14 mouse cellular contexts compared by ENCODE assay signal in genomic region chr19:10946506-10946905, GRCm38 (mm10). TPM values are rescaled to one million over a fixed set of nuclear protein-coding genes. Genes with fewer than 3 reads are reported as not detected.
DNase-seq lines count a peak whose midpoint lies in the region; ATAC-seq and TF ChIP-seq lines count a peak whose summit lies in the region.
"Had no signal": no experiment of that assay in that cellular context is flagged by ENCODE, and none has a peak within 500 bp of the region (broad histone marks: within the 10 kb centered on the region; RNA-seq: fewer than 3 reads in every experiment).

No protein-coding gene starts in this region.

- H3K27ac ChIP-seq in forebrain, embryonic 13.5 days: no peak overlapping the region
- no peak overlapping the region for H3K27ac ChIP-seq in forebrain, embryonic 11.5 days (ENCODE audit: low read depth, low read length)
- no peak overlapping the region for H3K27ac ChIP-seq in midbrain, embryonic 12.5 days (replicated peaks)
- H3K27ac ChIP-seq in midbrain, embryonic 14.5 days (replicated peaks; ENCODE audit: low read depth, low read length): no peak overlapping the region
- H3K27ac ChIP-seq in limb, embryonic 14.5 days (replicated peaks; ENCODE audit: low read depth, low read length): no peak overlapping the region
- no peak overlapping the region for H3K27ac ChIP-seq in stomach, postnatal 0 days (replicated peaks)

- peaks cover 48% of the 10 kb centered on the region for H3K36me3 ChIP-seq in forebrain, embryonic 13.5 days (ENCODE audit: poor library complexity, severe bottlenecking)
- peaks cover 7% of the 10 kb centered on the region; the same call in 1 of the 2 replicates for H3K36me3 ChIP-seq in forebrain, embryonic 11.5 days (ENCODE audit: control insufficient read depth, insufficient read depth, low read length)
- H3K36me3 ChIP-seq in midbrain, embryonic 12.5 days: peaks cover 46% of the 10 kb centered on the region
- H3K36me3 ChIP-seq in midbrain, embryonic 14.5 days (ENCODE audit: control insufficient read depth, insufficient read depth, low read length): peaks cover 42% of the 10 kb centered on the region
- peaks cover 41% of the 10 kb centered on the region for H3K36me3 ChIP-seq in limb, embryonic 14.5 days (ENCODE audit: control insufficient read depth, insufficient read depth, low read length)
- H3K36me3 ChIP-seq in stomach, postnatal 0 days (ENCODE audit: control insufficient read depth, insufficient read depth, low read length): peaks cover 8% of the 10 kb centered on the region; the same call in 1 of the 2 replicates

- no peak for TF ChIP-seq POLR2A in limb, embryonic 14.5 days (IDR thresholded peaks at IDR 0.05; ENCODE audit: borderline replicate concordance, extremely low read depth, insufficient read depth, insufficient read length)

- H3K9ac ChIP-seq in forebrain, embryonic 13.5 days: peak overlapping the region; percentile 88
- no peak overlapping the region; the same call in 1 of the 2 replicates for H3K9ac ChIP-seq in forebrain, embryonic 11.5 days (ENCODE audit: low read length)
- no peak overlapping the region for H3K9ac ChIP-seq in midbrain, embryonic 12.5 days (replicated peaks)
- H3K9ac ChIP-seq in midbrain, embryonic 14.5 days (replicated peaks; ENCODE audit: low read length): no peak overlapping the region
- no peak overlapping the region for H3K9ac ChIP-seq in limb, embryonic 14.5 days (ENCODE audit: low read depth, low read length, severe bottlenecking)
- H3K9ac ChIP-seq in stomach, postnatal 0 days (ENCODE audit: low read length): peak overlapping the region; percentile 27; the same call in 1 of the 2 replicates

- peak overlapping the region; percentile 100 for H3K4me2 ChIP-seq in forebrain, embryonic 13.5 days
- H3K4me2 ChIP-seq in forebrain, embryonic 11.5 days (ENCODE audit: low read depth, low read length, severe bottlenecking): no peak overlapping the region
- peak overlapping the region; percentile 100 for H3K4me2 ChIP-seq in midbrain, embryonic 12.5 days (replicated peaks)
- no peak overlapping the region for H3K4me2 ChIP-seq in midbrain, embryonic 14.5 days (ENCODE audit: low read length)
- H3K4me2 ChIP-seq in limb, embryonic 14.5 days (replicated peaks; ENCODE audit: low read depth, low read length, severe bottlenecking): 0 out of 2 replicates have a peak overlapping the region, but pooled peaks have one; percentile 10
- H3K4me2 ChIP-seq in stomach, postnatal 0 days (replicated peaks; ENCODE audit: low read depth): no peak overlapping the region

- WGBS in forebrain, embryonic 13.5 days: 88% methylated on average over 3 of the region's 3 CpGs
- 87% methylated on average over 3 of the region's 3 CpGs for WGBS in forebrain, embryonic 11.5 days
- 90% methylated on average over 3 of the region's 3 CpGs for WGBS in midbrain, embryonic 12.5 days
- 92% methylated on average over 3 of the region's 3 CpGs for WGBS in midbrain, embryonic 14.5 days
- 86% methylated on average over 3 of the region's 3 CpGs for WGBS in limb, embryonic 14.5 days
- 84% methylated on average over 3 of the region's 3 CpGs for WGBS in stomach, postnatal 0 days

- no peak for TF ChIP-seq CTCF in stomach, postnatal 0 days (IDR thresholded peaks at IDR 0.05; ENCODE audit: low read depth)

- no peaks in the 10 kb centered on the region for H3K27me3 ChIP-seq in forebrain, embryonic 13.5 days
- no peaks in the 10 kb centered on the region for H3K27me3 ChIP-seq in forebrain, embryonic 11.5 days (ENCODE audit: control insufficient read depth, insufficient read depth, low read length)
- peaks cover 7% of the 10 kb centered on the region; the same call in 1 of the 2 replicates for H3K27me3 ChIP-seq in midbrain, embryonic 12.5 days
- no peaks in the 10 kb centered on the region for H3K27me3 ChIP-seq in midbrain, embryonic 14.5 days (ENCODE audit: control insufficient read depth, insufficient read depth, low read length)
- H3K27me3 ChIP-seq in limb, embryonic 14.5 days (ENCODE audit: control insufficient read depth, insufficient read depth, low read length): no peaks in the 10 kb centered on the region
- H3K27me3 ChIP-seq in stomach, postnatal 0 days (ENCODE audit: control insufficient read depth, insufficient read depth, low read length): no peaks in the 10 kb centered on the region

- ATAC-seq in forebrain, embryonic 13.5 days: no peak
- no peak for ATAC-seq in forebrain, embryonic 11.5 days (replicated peaks; ENCODE audit: low FRiP score)
- ATAC-seq in midbrain, embryonic 12.5 days (ENCODE audit: low FRiP score, low read depth): no peak
- ATAC-seq in midbrain, embryonic 14.5 days (ENCODE audit: low FRiP score, low TSS enrichment): no peak
- ATAC-seq in limb, embryonic 14.5 days (ENCODE audit: low FRiP score, low read depth): no peak
- no peak for ATAC-seq in stomach, postnatal 0 days (ENCODE audit: low FRiP score, low TSS enrichment)

- peaks cover 32% of the 10 kb centered on the region for H3K4me1 ChIP-seq in forebrain, embryonic 13.5 days
- peaks cover 7% of the 10 kb centered on the region; the same call in 1 of the 2 replicates for H3K4me1 ChIP-seq in forebrain, embryonic 11.5 days (replicated peaks; ENCODE audit: control insufficient read depth, insufficient read depth, low read length)
- peaks cover 28% of the 10 kb centered on the region for H3K4me1 ChIP-seq in midbrain, embryonic 12.5 days
- peaks cover 22% of the 10 kb centered on the region for H3K4me1 ChIP-seq in midbrain, embryonic 14.5 days (ENCODE audit: control insufficient read depth, insufficient read depth, low read length)
- peaks cover 18% of the 10 kb centered on the region for H3K4me1 ChIP-seq in limb, embryonic 14.5 days (ENCODE audit: control insufficient read depth, insufficient read depth, low read length)
- no peaks in the 10 kb centered on the region; the same call in 1 of the 2 replicates for H3K4me1 ChIP-seq in stomach, postnatal 0 days (replicated peaks; ENCODE audit: control insufficient read depth, insufficient read depth)

- intact Hi-C loops in gastrocnemius, postnatal 36 days (cut with DNase I): loop anchor here (5.0 kb wide), 1 partner anchor 34 kb away; no protein-coding TSS in a partner anchor

- TF ChIP-seq EP300 in stomach, postnatal 0 days (optimal IDR thresholded peaks at IDR 0.05): no peak

- no peak for DNase-seq in forebrain, embryonic 11.5 days (ENCODE audit: low spot score)
- no peak for DNase-seq in midbrain, embryonic 14.5 days
- no peak for DNase-seq in limb, embryonic 14.5 days (ENCODE audit: low spot score)
- DNase-seq in stomach, postnatal 0 days (ENCODE audit: low spot score): no peak
- no peak for DNase-seq in gastrocnemius, postnatal 36 days
- DNase-seq in kidney, postnatal 36 days: no peak
- DNase-seq: adrenal gland, adult 8-10 months; thymus, postnatal 14 days had no signal

- H3K9me3 ChIP-seq in forebrain, embryonic 13.5 days (replicated peaks): no peaks in the 10 kb centered on the region
- H3K9me3 ChIP-seq in forebrain, embryonic 11.5 days (ENCODE audit: control insufficient read depth, low read length): no peaks in the 10 kb centered on the region
- H3K9me3 ChIP-seq in midbrain, embryonic 12.5 days: no peaks in the 10 kb centered on the region
- H3K9me3 ChIP-seq in midbrain, embryonic 14.5 days (ENCODE audit: control insufficient read depth, low read length): no peaks in the 10 kb centered on the region
- no peaks in the 10 kb centered on the region for H3K9me3 ChIP-seq in limb, embryonic 14.5 days (ENCODE audit: control insufficient read depth, low read length)
- no peaks in the 10 kb centered on the region for H3K9me3 ChIP-seq in stomach, postnatal 0 days (ENCODE audit: control insufficient read depth, low read length)

- 0 out of 2 replicates have a peak overlapping the region, but pooled peaks have one; percentile 79 for H3K4me3 ChIP-seq in forebrain, embryonic 13.5 days
- H3K4me3 ChIP-seq in forebrain, embryonic 11.5 days (ENCODE audit: low read depth, low read length): no peak overlapping the region
- no peak overlapping the region for H3K4me3 ChIP-seq in midbrain, embryonic 12.5 days
- no peak overlapping the region for H3K4me3 ChIP-seq in midbrain, embryonic 14.5 days (replicated peaks; ENCODE audit: low read depth, low read length)
- 0 out of 2 replicates have a peak overlapping the region, but pooled peaks have one; percentile 57 for H3K4me3 ChIP-seq in limb, embryonic 14.5 days (replicated peaks; ENCODE audit: low read length)
- no peak overlapping the region for H3K4me3 ChIP-seq in stomach, postnatal 0 days (ENCODE audit: low read depth, low read length)

RNA-seq across cellular contexts. Expression of gene Ccdc86, which starts 2.6 kb away (rescaled TPM):
- polyA plus RNA-seq in forebrain, embryonic 13.5 days (2015; fragmentation: Nextera tagmentation; extraction: Ambion mirVana): 21.2 and 22.9 TPM in 2 replicates
- 28.1 and 31.2 TPM in 2 replicates for polyA plus RNA-seq in forebrain, embryonic 11.5 days (2014; fragmentation: Nextera tagmentation; extraction: Ambion mirVana)
- polyA plus RNA-seq in midbrain, embryonic 12.5 days (2016; fragmentation: Nextera tagmentation; extraction: Ambion mirVana): 21.6 and 23.7 TPM in 2 replicates
- polyA plus RNA-seq in midbrain, embryonic 14.5 days (2014; fragmentation: Nextera tagmentation; extraction: Ambion mirVana): 10.7 and 12.5 TPM in 2 replicates
- 10.3 and 11.2 TPM in 2 replicates for polyA plus RNA-seq in limb, embryonic 14.5 days (2012; rRNA removed)
- 22.4 and 23.8 TPM in 2 replicates for polyA plus RNA-seq in limb, embryonic 14.5 days (2014; fragmentation: Nextera tagmentation; extraction: Ambion mirVana)
- 13.9 and 15.4 TPM in 2 replicates for polyA plus RNA-seq in stomach, postnatal 0 days (2015; fragmentation: Nextera tagmentation; extraction: Ambion mirVana)
- total RNA-seq in gastrocnemius, postnatal 36 days (2021): 10 to 100 TPM; 14.7 to 15.2 TPM

RNA-seq across cellular contexts. Expression of gene Ptgdr2, which starts 9.5 kb away (rescaled TPM):
- polyA plus RNA-seq in forebrain, embryonic 13.5 days (2015; fragmentation: Nextera tagmentation; extraction: Ambion mirVana): 0.06 and 0.17 TPM in 2 replicates
- 0.09 TPM in 1 of 2 replicates, not detected in the other for polyA plus RNA-seq in forebrain, embryonic 11.5 days (2014; fragmentation: Nextera tagmentation; extraction: Ambion mirVana)
- polyA plus RNA-seq in midbrain, embryonic 12.5 days (2016; fragmentation: Nextera tagmentation; extraction: Ambion mirVana): 0.09 and 0.12 TPM in 2 replicates
- 0.16 and 0.18 TPM in 2 replicates for polyA plus RNA-seq in midbrain, embryonic 14.5 days (2014; fragmentation: Nextera tagmentation; extraction: Ambion mirVana)
- 0.15 and 0.33 TPM in 2 replicates for polyA plus RNA-seq in limb, embryonic 14.5 days (2012; rRNA removed)
- polyA plus RNA-seq in limb, embryonic 14.5 days (2014; fragmentation: Nextera tagmentation; extraction: Ambion mirVana): 0.07 TPM in 2 replicates
- polyA plus RNA-seq in stomach, postnatal 0 days (2015; fragmentation: Nextera tagmentation; extraction: Ambion mirVana): 0.06 and 0.07 TPM in 2 replicates
- total RNA-seq in gastrocnemius, postnatal 36 days (2021): not detected
- polyA plus RNA-seq: neural tube, embryonic 11.5 days had no signal

RNA-seq across cellular contexts. Expression of gene Zp1, which starts 26.1 kb away (rescaled TPM):
- not detected in 2 replicates for polyA plus RNA-seq in forebrain, embryonic 13.5 days (2015; fragmentation: Nextera tagmentation; extraction: Ambion mirVana)
- not detected in 2 replicates for polyA plus RNA-seq in forebrain, embryonic 11.5 days (2014; fragmentation: Nextera tagmentation; extraction: Ambion mirVana)
- polyA plus RNA-seq in midbrain, embryonic 12.5 days (2016; fragmentation: Nextera tagmentation; extraction: Ambion mirVana): 0.38 TPM in 1 of 2 replicates, not detected in the other
- polyA plus RNA-seq in midbrain, embryonic 14.5 days (2014; fragmentation: Nextera tagmentation; extraction: Ambion mirVana): 0.33 and 0.38 TPM in 2 replicates
- 0.04 TPM in 1 of 2 replicates, not detected in the other for polyA plus RNA-seq in limb, embryonic 14.5 days (2012; rRNA removed)
- polyA plus RNA-seq in limb, embryonic 14.5 days (2014; fragmentation: Nextera tagmentation; extraction: Ambion mirVana): not detected in 2 replicates
- 0.08 and 0.17 TPM in 2 replicates for polyA plus RNA-seq in stomach, postnatal 0 days (2015; fragmentation: Nextera tagmentation; extraction: Ambion mirVana)
- total RNA-seq in gastrocnemius, postnatal 36 days (2021): not detected
- total RNA-seq: adrenal gland, adult 8-10 months; left cerebral cortex, postnatal 10 days had no signal
- polyA plus RNA-seq: cortical plate, adult 2 months; neural tube, embryonic 11.5 days had no signal

RNA-seq across cellular contexts. Expression of gene Ms4a10, which starts 28.0 kb away (rescaled TPM):
- polyA plus RNA-seq in forebrain, embryonic 13.5 days (2015; fragmentation: Nextera tagmentation; extraction: Ambion mirVana): not detected in 2 replicates
- polyA plus RNA-seq in forebrain, embryonic 11.5 days (2014; fragmentation: Nextera tagmentation; extraction: Ambion mirVana): not detected in 2 replicates
- not detected in 2 replicates for polyA plus RNA-seq in midbrain, embryonic 12.5 days (2016; fragmentation: Nextera tagmentation; extraction: Ambion mirVana)
- not detected in 2 replicates for polyA plus RNA-seq in midbrain, embryonic 14.5 days (2014; fragmentation: Nextera tagmentation; extraction: Ambion mirVana)
- 0.08 and 0.27 TPM in 2 replicates for polyA plus RNA-seq in limb, embryonic 14.5 days (2012; rRNA removed)
- polyA plus RNA-seq in limb, embryonic 14.5 days (2014; fragmentation: Nextera tagmentation; extraction: Ambion mirVana): 0.57 TPM in 1 of 2 replicates, not detected in the other
- polyA plus RNA-seq in stomach, postnatal 0 days (2015; fragmentation: Nextera tagmentation; extraction: Ambion mirVana): 0.13 TPM in 1 of 2 replicates, not detected in the other
- total RNA-seq in gastrocnemius, postnatal 36 days (2021): not detected
- total RNA-seq: left cerebral cortex, postnatal 10 days had no signal
- polyA plus RNA-seq: cortical plate, adult 2 months; neural tube, embryonic 11.5 days had no signal

RNA-seq across cellular contexts. Expression of gene Ms4a15, which starts 46.5 kb away (rescaled TPM):
- not detected in 2 replicates for polyA plus RNA-seq in forebrain, embryonic 13.5 days (2015; fragmentation: Nextera tagmentation; extraction: Ambion mirVana)
- not detected in 2 replicates for polyA plus RNA-seq in forebrain, embryonic 11.5 days (2014; fragmentation: Nextera tagmentation; extraction: Ambion mirVana)
- polyA plus RNA-seq in midbrain, embryonic 12.5 days (2016; fragmentation: Nextera tagmentation; extraction: Ambion mirVana): not detected in 2 replicates
- not detected in 2 replicates for polyA plus RNA-seq in midbrain, embryonic 14.5 days (2014; fragmentation: Nextera tagmentation; extraction: Ambion mirVana)
- polyA plus RNA-seq in limb, embryonic 14.5 days (2012; rRNA removed): not detected in 2 replicates
- not detected in 2 replicates for polyA plus RNA-seq in limb, embryonic 14.5 days (2014; fragmentation: Nextera tagmentation; extraction: Ambion mirVana)
- 0.10 TPM in 1 of 2 replicates, not detected in the other for polyA plus RNA-seq in stomach, postnatal 0 days (2015; fragmentation: Nextera tagmentation; extraction: Ambion mirVana)
- total RNA-seq in gastrocnemius, postnatal 36 days (2021): not detected
- total RNA-seq: adrenal gland, adult 8-10 months; left cerebral cortex, postnatal 10 days had no signal
- polyA plus RNA-seq: cortical plate, adult 2 months; heart, postnatal 0 days; neural tube, embryonic 11.5 days had no signal

Comparison
In these comparisons a context has a peak if more than half of its experiments do, and no peak if none do; other contexts are left out.
1. H3K4me2 ChIP-seq: peak in forebrain, embryonic 13.5 days (single experiment), midbrain, embryonic 12.5 days (single experiment) and limb, embryonic 14.5 days (single experiment); none in forebrain, embryonic 11.5 days (single experiment), midbrain, embryonic 14.5 days (single experiment) and stomach, postnatal 0 days (single experiment).
2. H3K4me3 ChIP-seq: peak in forebrain, embryonic 13.5 days (single experiment) and limb, embryonic 14.5 days (single experiment); none in forebrain, embryonic 11.5 days (single experiment), midbrain, embryonic 12.5 days (single experiment), midbrain, embryonic 14.5 days (single experiment) and stomach, postnatal 0 days (single experiment).
3. H3K9ac ChIP-seq: peak in forebrain, embryonic 13.5 days (single experiment) and stomach, postnatal 0 days (single experiment); none in forebrain, embryonic 11.5 days (single experiment), midbrain, embryonic 12.5 days (single experiment), midbrain, embryonic 14.5 days (single experiment) and limb, embryonic 14.5 days (single experiment).